Mouse (Mus musculus) thymus, postnatal 25 days (tissue): ENCODE data around the gene Fam53b.

ENCODE experiments used
- DNase-seq: peaks from one replicate; pipeline ENCODE4 v3.0.0; 2022

Gene Fam53b

GRCm38 (mm10) chr7:132810879-132811278, 2.8 kb downstream of the Fam53b start:
- DNase-seq: peak; percentile 94

DNA sequence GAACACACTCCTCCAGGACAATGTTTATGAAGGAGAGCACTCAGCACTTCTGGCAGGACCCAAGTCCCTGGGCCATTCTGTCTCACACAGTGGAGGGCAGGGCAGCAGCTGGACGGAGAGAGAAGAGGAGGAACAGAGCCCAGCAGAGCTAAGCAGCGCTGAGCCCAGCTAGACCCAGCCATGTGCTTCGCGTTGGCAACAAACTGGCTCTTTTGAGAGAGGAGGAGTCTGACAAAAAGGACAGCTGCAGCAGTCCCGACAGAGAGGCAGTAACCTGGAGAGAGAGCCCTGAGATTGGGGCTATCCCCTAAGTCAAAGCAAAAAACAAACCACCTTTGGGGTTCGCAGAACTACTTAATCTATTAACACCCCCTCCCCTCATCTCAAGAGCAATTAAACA, 3.3 kb downstream of the Fam53b start:
- peak; percentile 30 for DNase-seq

- no peak for DNase-seq
Measured at GRCm38 (mm10) chr7:132809721-132810120, 4.0 kb downstream of the Fam53b start.

DNA sequence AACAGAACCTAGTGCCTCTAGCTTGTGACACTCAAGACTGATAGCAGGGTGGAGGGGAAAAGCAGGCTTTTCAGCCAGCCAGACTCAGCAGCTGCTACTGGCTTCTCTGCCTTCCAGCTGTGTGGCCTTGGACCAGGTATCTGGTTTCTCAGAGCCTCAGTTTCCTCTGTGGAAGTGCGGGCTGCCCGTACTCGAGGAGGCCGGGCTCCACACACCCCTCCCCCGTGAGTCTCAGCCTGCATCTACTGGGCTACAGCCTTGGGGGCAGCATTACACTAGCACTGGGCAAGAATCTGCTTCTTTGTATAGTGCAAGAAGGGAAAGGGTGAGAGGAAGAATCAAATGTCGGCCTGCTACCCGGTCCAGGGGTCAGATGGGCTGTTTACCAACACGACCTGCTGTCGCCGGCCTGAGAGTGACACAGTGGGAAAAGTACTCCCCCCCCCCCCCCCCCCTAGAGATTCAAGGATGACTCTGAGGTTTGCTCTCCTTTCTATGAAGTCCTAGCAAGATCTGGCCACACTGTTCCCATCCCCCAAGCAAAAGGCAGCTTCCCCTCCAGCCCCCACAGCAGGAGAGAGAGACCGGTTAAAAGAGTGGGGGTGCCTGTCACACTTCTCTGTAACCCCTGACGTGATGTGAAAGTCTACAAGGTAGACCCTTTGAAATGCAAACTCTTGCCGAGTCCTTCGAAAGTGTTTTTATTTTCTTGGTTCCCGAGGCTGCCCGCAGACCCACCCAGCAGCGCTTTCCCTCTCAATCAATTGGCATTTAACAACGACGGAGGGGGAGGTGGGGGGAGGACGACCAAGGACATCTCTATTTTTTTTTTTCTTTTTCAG, 4.6 kb downstream of the Fam53b start:
- DNase-seq: peak; percentile 55

- no peak for DNase-seq
Measured at GRCm38 (mm10) chr7:132808051-132808796, 5.5 kb downstream of the Fam53b start.

DNA sequence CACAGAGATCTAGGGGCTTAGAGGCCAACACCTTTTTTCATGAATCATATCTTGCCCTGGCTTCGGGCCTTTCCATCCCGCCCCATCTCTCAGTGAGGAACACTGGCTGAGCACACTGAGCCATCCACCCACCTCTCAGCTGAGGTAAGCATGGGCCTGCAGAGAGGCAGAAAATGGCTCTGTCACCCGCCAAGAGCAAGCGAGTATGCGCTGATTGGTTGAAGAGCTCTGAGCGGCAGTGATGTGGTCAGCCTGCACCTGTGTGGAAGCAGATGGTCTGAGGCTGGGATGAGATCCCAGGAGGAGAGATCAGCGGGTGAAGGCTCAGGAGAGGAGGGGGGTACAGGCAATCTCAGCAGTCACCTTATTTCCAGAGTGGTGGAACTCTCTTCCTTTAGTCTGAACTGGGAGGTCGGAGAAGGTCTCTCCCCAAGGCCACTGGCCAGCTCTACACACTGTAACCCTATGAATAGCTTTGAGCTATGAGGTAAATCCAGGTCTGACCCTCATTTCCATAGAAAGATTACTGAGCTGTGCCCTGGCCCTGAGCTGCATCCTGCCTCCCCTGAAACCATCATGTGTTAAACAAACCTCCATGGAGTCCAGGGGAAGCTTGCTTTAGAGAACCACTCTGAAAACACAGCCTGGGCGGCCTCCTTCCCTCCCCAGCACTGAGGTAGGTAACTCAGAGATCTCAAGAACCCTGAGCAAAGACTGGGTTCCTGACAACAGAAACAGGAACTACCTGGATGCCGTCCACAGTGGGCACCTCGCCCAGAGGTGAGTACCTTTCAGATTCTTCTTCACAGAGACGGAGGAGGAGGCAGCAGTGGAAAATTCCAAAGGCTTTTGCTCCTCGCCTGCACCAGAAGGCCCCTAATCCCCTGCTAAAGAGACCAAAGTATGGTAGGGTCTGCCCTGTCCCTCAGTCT, 6.5 kb downstream of the Fam53b start:
- no peak for DNase-seq

- no peak for DNase-seq
Measured at GRCm38 (mm10) chr7:132806286-132806685, 7.4 kb downstream of the Fam53b start.

DNA sequence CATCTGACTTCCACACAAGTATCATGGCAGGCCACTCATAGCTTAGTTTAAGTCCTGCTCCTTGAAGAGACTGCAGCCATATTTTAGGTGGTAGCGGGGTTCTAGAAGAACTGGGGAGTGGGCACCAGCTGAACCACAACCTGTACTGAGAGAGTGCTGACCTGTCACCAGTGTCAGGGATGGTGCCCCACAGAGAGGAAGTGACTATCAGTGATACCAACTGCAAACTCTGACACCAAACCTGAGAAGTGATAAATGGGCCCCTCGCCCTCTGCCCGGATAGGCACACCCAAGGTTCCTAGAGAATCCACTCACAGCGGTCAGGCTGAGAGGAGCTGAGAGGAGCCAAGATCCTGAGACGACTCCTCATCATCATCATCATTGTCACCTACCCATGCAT, 8.7 kb downstream of the Fam53b start:
- no peak for DNase-seq

DNA sequence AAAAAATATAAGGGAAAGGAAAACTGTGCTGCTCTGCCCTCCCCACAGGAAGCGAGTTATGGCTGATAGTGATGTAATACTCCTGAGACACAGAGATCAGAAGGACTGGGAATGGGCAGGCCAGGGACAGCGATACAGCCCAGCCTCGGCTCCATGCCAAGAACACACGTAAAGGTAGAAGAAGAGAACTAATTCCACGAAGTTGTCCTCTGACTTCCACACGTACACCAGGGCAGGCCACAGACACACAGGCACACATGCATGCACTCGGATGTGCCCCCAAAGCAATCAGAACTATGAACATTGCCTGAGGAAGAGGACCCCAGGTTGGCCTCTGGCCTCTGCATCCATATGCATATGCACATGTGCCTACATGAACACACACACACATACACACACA, 9.2 kb downstream of the Fam53b start:
- DNase-seq: no peak

GRCm38 (mm10) chr7:132803962-132804361, 9.7 kb downstream of the Fam53b start:
- peak; percentile 28 for DNase-seq

GRCm38 (mm10) chr7:132803336-132803735, 10.3 kb downstream of the Fam53b start:
- no peak for DNase-seq

DNA sequence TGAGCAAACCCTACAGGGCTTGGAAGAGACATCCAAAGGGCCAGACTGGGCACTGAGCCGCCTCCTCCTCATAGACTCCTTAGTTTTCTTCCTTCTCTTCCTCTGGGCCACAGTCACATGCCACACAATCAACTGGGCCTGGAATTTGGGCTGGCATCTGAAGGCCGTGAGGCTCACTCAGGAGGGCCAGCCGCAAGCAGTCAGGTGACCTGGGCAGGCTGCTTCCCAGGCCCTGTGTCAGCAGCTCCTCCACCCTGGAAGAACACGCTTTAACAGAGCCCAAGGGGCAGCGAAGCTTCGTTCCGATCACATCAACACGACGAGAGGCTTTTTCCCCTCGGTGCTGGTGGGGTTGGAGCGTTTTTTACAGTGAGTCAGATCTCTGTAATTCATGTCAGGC, 11.0 kb downstream of the Fam53b start:
- no peak for DNase-seq

GRCm38 (mm10) chr7:132802066-132802465, 11.6 kb downstream of the Fam53b start:
- DNase-seq: no peak

- DNase-seq: no peak
Measured at GRCm38 (mm10) chr7:132801509-132801908, 12.2 kb downstream of the Fam53b start.

DNA sequence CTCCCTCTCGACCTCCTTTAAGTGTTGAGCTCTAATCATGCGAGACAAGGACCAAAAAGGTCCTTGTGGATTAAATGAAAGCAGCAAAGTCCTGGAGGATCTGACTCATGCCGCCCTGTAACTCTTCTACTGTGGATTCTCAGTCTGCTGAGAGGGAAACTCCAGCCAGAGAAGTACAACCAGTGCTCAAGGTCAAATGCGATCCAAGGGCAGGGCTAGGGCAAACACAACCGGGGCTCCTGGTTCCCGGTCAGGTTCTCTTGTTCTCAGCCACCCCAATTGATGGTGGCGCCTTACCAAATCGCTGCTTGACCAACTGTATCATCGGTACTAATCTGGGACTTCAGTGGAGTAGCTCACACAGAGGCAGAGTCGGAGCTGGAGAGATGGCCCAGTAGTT, 12.8 kb downstream of the Fam53b start:
- no peak for DNase-seq

GRCm38 (mm10) chr7:132799119-132800016, 14.3 kb downstream of the Fam53b start:
- no peak for DNase-seq

- no peak for DNase-seq
Measured at GRCm38 (mm10) chr7:132795141-132795540, 18.5 kb downstream of the Fam53b start.

DNA sequence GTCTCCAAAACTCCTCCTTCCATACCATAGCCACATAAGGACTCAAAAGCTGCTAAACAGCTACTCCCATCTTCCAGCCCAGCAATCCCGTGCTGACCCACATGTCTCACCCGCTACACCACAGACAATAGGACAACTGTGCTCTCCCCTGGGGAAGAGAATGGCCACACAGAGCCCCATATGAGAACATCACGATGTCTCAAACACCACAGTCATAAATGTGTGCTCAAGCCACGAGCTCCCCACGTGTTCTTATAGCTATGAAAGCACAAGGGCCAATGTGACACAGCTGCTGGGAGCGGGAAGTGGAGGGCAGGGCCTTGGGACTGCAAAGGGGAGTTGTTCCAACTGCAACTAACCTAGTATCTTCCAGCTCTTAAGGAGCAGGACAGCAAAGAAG, 20.2 kb downstream of the Fam53b start:
- DNase-seq: no peak

DNA sequence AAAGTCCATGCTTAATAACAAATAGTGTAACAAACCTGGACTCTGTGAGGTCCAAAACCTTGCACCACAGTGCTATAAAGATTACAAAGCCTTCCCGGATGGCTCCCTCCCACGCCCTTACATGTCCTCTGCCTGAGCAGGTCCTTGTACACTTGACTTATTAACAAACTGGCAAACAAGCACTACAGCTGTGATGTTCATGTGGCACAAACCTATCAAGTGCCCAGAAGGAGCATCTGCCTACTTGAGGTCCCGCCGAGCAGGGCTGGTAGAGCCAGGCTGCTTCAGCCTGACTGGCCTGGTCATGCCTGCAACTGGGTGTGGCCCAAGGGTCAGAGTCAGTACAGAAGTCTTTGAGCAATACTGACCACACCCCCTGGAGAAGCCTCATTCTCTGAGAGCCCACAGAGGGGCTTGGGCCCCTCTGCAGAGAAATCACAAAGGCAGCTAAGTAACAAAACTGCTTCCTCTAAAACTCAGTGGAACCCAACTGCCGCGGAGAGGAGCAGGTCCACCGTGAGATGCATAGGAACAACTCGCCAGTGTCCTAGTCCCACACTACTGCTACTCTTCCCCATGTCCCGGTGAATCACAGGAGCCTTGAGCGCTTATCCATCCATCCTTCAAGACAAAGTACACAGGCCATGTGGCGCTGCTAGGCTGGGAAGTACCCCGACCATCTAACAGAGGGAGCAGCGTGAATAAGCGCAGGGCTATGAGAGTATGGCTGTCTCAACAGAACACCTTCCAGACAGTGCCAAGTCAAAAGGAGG, 23.1 kb downstream of the Fam53b start:
- DNase-seq: no peak

DNA sequence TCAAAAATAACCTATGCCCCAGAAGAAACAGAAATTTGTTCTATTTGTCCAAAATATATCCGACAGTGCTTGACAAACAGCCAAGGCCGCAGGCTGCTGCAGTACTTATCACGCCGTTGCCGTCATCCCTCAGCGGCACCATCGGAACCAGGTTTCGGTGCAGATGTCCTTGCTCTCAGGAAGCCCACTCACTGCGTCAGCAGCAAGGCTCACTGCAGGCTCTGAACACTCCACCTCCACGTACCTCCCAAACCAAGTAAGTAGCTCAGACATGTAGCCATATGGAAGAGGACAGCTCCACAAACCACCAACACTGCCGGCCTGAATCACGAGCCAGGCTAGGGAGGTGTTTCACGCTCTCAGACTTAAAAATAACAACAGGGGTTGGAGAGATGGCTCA, 24.9 kb downstream of the Fam53b start:
- no peak for DNase-seq

GRCm38 (mm10) chr7:132787496-132788190, 26.0 kb downstream of the Fam53b start:
- no peak for DNase-seq
